Mouse (Mus musculus) embryonic facial prominence, embryonic 10.5 days (tissue): Measurements from ENCODE around the gene Lclat1. TPM values are rescaled to one million over a fixed set of nuclear protein-coding genes. Genes with fewer than 3 reads are reported as not detected.

Source experiments
- DNase-seq: peaks from one replicate; pipeline ENCODE4 v3.0.0-alpha.2; 2017; ENCODE audit warnings: low spot score
- H3K27ac ChIP-seq: fragments of 300-500 bp; sonication (generic); replicated peaks from 2 replicates; pipeline ENCODE4 v1.5.1; 2016; ENCODE audit warnings: mild to moderate bottlenecking
- H3K27me3 ChIP-seq: fragments of 300-500 bp; sonication (generic); replicated peaks from 2 replicates; pipeline ENCODE4 v1.6.1; 2016; ENCODE audit warnings: low read depth, mild to moderate bottlenecking; ENCODE audit not compliant: poor library complexity, severe bottlenecking
- H3K36me3 ChIP-seq: fragments of 300-500 bp; sonication (generic); replicated peaks from 2 replicates; pipeline ENCODE4 v1.6.1; 2016; ENCODE audit warnings: mild to moderate bottlenecking, moderate library complexity
- H3K4me1 ChIP-seq: fragments of 300-500 bp; sonication (generic); 2 replicates; pipeline ENCODE4 v1.6.1; 2016
- H3K4me3 ChIP-seq: fragments of 300-500 bp; sonication (generic); 2 replicates; pipeline ENCODE4 v1.5.1; 2016; ENCODE audit warnings: mild to moderate bottlenecking, moderate library complexity
- H3K9me3 ChIP-seq: fragments of 300-500 bp; sonication (generic); 2 replicates; pipeline ENCODE4 v1.6.1; 2016; ENCODE audit warnings: mild to moderate bottlenecking
- WGBS: fragments of 180-500 bp; shearing (Covaris S2); methylation state at CpG from one replicate; pipeline ENCODE4 v1.1.7; 2016; 5-methylcytosine and 5-hydroxymethylcytosine counted together
- polyA plus RNA-seq: library from polyadenylated mRNA; unstranded; fragments of >200 nt; fragmentation: Nextera tagmentation; extraction: Ambion mirVana; gene quantifications from 2 replicates; pipeline ENCODE4 v1.2.1, GENCODE M21; 2016

Gene Lclat1
- polyA plus RNA-seq, 1 experiment from 2014 or later = 11.3 TPM

- WGBS = 78% methylated on average over 5 of the region's 5 CpGs
These were observed 36.0 kb upstream of the Lclat1 start for GRCm38 (mm10) chr17:73071725-73072263.

GRCm38 (mm10) chr17:73072286-73072685 lies 35.5 kb upstream of the Lclat1 start:
- Histone ChIP-seq H3K9me3 (no peaks in the 10 kb centered on the region), H3K27me3 (no peaks in the 10 kb centered on the region), H3K4me1 (peaks cover 24% of the 10 kb centered on the region), H3K4me3 (no peak overlapping the region), H3K36me3 (no peaks in the 10 kb centered on the region), H3K27ac (no peak overlapping the region)
- DNase-seq = peak; percentile 55
- WGBS = 41% methylated on average over 8 of the region's 8 CpGs

More at GRCm38 (mm10) chr17:73071725-73072263, 36.0 kb upstream of the Lclat1 start:
- Histone ChIP-seq H3K4me1 (peaks cover 24% of the 10 kb centered on the region), H3K27me3 (no peaks in the 10 kb centered on the region), H3K9me3 (no peaks in the 10 kb centered on the region), H3K4me3 (no peak overlapping the region), H3K27ac (no peak overlapping the region), H3K36me3 (no peaks in the 10 kb centered on the region)
- DNase-seq = no peak

GRCm38 (mm10) chr17:73074631-73075030 lies 33.2 kb upstream of the Lclat1 start:
- H3K27ac ChIP-seq = no peak overlapping the region
- H3K9me3 ChIP-seq = no peaks in the 10 kb centered on the region
- WGBS = 84% methylated on average over 3 of the region's 3 CpGs
- H3K36me3 ChIP-seq = no peaks in the 10 kb centered on the region
- no peak for DNase-seq
- peaks cover 20% of the 10 kb centered on the region for H3K4me1 ChIP-seq
- no peak overlapping the region for H3K4me3 ChIP-seq
- no peaks in the 10 kb centered on the region for H3K27me3 ChIP-seq

GRCm38 (mm10) chr17:73075238-73075890 lies 32.4 kb upstream of the Lclat1 start:
- no peak overlapping the region for H3K27ac ChIP-seq
- no peaks in the 10 kb centered on the region for H3K27me3 ChIP-seq
- no peaks in the 10 kb centered on the region for H3K9me3 ChIP-seq
- H3K4me3 ChIP-seq = no peak overlapping the region
- DNase-seq = no peak
- WGBS = 84% methylated on average over 9 of the region's 9 CpGs
- no peaks in the 10 kb centered on the region for H3K36me3 ChIP-seq
- H3K4me1 ChIP-seq = peaks cover 20% of the 10 kb centered on the region

- DNase-seq = no peak
- no peak overlapping the region for H3K27ac ChIP-seq
- H3K36me3 ChIP-seq = no peaks in the 10 kb centered on the region
- H3K9me3 ChIP-seq = no peaks in the 10 kb centered on the region
- H3K4me3 ChIP-seq = no peak overlapping the region
- H3K4me1 ChIP-seq = peaks cover 8% of the 10 kb centered on the region
- H3K27me3 ChIP-seq = no peaks in the 10 kb centered on the region
- 88% methylated on average over 3 of the region's 3 CpGs for WGBS
These were observed 30.1 kb upstream of the Lclat1 start for GRCm38 (mm10) chr17:73077638-73078037.

- Histone ChIP-seq H3K4me3 (no peak overlapping the region), H3K27me3 (no peaks in the 10 kb centered on the region), H3K9me3 (no peaks in the 10 kb centered on the region), H3K36me3 (no peaks in the 10 kb centered on the region), H3K4me1 (peaks cover 3% of the 10 kb centered on the region; the same call in 1 of the 2 replicates), H3K27ac (no peak overlapping the region)
- DNase-seq = peak; percentile 21
- WGBS = 52% methylated on average over 9 of the region's 9 CpGs
These were observed 26.2 kb upstream of the Lclat1 start for GRCm38 (mm10) chr17:73081360-73082133.

GRCm38 (mm10) chr17:73082506-73083196 lies 25.1 kb upstream of the Lclat1 start:
- no peaks in the 10 kb centered on the region for H3K9me3 ChIP-seq
- no peak overlapping the region for H3K27ac ChIP-seq
- H3K27me3 ChIP-seq = no peaks in the 10 kb centered on the region
- H3K4me3 ChIP-seq = no peak overlapping the region
- H3K4me1 ChIP-seq = peaks cover 7% of the 10 kb centered on the region; the same call in 1 of the 2 replicates
- 83% methylated on average over 4 of the region's 4 CpGs for WGBS
- DNase-seq = no peak
- no peaks in the 10 kb centered on the region for H3K36me3 ChIP-seq

GRCm38 (mm10) chr17:73087045-73087910 lies 20.5 kb upstream of the Lclat1 start:
- H3K27me3 ChIP-seq = no peaks in the 10 kb centered on the region
- H3K9me3 ChIP-seq = no peaks in the 10 kb centered on the region
- H3K4me3 ChIP-seq = no peak overlapping the region
- H3K27ac ChIP-seq = no peak overlapping the region
- H3K36me3 ChIP-seq = no peaks in the 10 kb centered on the region
- DNase-seq = no peak
- H3K4me1 ChIP-seq = peaks cover 4% of the 10 kb centered on the region; the same call in 1 of the 2 replicates
- WGBS = 75% methylated on average over 13 of the region's 13 CpGs

- DNase-seq = no peak
- Histone ChIP-seq H3K4me1 (peaks cover 8% of the 10 kb centered on the region; the same call in 1 of the 2 replicates), H3K36me3 (no peaks in the 10 kb centered on the region), H3K4me3 (no peak overlapping the region), H3K27me3 (no peaks in the 10 kb centered on the region), H3K27ac (no peak overlapping the region), H3K9me3 (no peaks in the 10 kb centered on the region)
- WGBS = 90% methylated on average over 8 of the region's 8 CpGs
These were observed 16.4 kb upstream of the Lclat1 start for GRCm38 (mm10) chr17:73091368-73091767.

GRCm38 (mm10) chr17:73092103-73093097 lies 15.4 kb upstream of the Lclat1 start:
- WGBS = 85% methylated on average over 12 of the region's 12 CpGs
- Histone ChIP-seq H3K9me3 (no peaks in the 10 kb centered on the region), H3K27me3 (no peaks in the 10 kb centered on the region), H3K4me3 (no peak overlapping the region), H3K4me1 (peaks cover 4% of the 10 kb centered on the region; the same call in 1 of the 2 replicates), H3K27ac (no peak overlapping the region), H3K36me3 (no peaks in the 10 kb centered on the region)
- no peak for DNase-seq

GRCm38 (mm10) chr17:73095070-73095469 lies 12.7 kb upstream of the Lclat1 start:
- no peak for DNase-seq
- H3K36me3 ChIP-seq = no peaks in the 10 kb centered on the region
- no peaks in the 10 kb centered on the region for H3K9me3 ChIP-seq
- H3K4me1 ChIP-seq = peaks cover 4% of the 10 kb centered on the region; the same call in 1 of the 2 replicates
- no peak overlapping the region for H3K27ac ChIP-seq
- H3K27me3 ChIP-seq = no peaks in the 10 kb centered on the region
- H3K4me3 ChIP-seq = no peak overlapping the region
- 87% methylated on average over 11 of the region's 11 CpGs for WGBS
